Mouse (Mus musculus) gastrocnemius, postnatal 36 days (tissue): ENCODE data around the gene Herpud1. TPM values are rescaled to one million over a fixed set of nuclear protein-coding genes. Genes with fewer than 3 reads are reported as not detected.
A peak's percentile ranks its signal among the peaks of the same experiment; 100 is the strongest.

ENCODE experiments used
- DNase-seq, 2 experiments: peaks; one replicate each; pipeline ENCODE4 v3.0.0; 2022
- intact Hi-C: fragments of 180-260 bp; cut with DNase I; formaldehyde crosslinking; loops from one replicate; pipeline ENCODE4 v1.15.1; 2025
- long read RNA-seq, 2 experiments: library from polyadenylated mRNA; stranded (forward); transcript quantifications; one replicate each; pipeline ENCODE4 v2.0.0; 2021
- total RNA-seq, 2 experiments: library from RNA; stranded (reverse); gene quantifications; 2 replicates each; pipeline ENCODE4 v1.2.3; 2021

Herpud1 gene
- total RNA-seq, result 100 to 1,000 TPM in 1 of 2 experiments, 10 to 100 TPM in 1; 93.3 to 102 TPM
- long read RNA-seq, experiment 1, transcript Herpud1-201 (8 exons, 1,873 nt), result minor isoform, 6 of 93 reads
- long read RNA-seq, experiment 1, transcript Herpud1-205 (8 exons, 1,952 nt), result major isoform, 65 of 93 reads
- long read RNA-seq, experiment 1, partial matches to known transcripts, result 3 of 93 reads
- long read RNA-seq, experiment 1, other reads (novel, unspliced or antisense), result 19 of 93 reads
- long read RNA-seq, experiment 2, transcript Herpud1-205 (8 exons, 1,952 nt), result major isoform, 93 of 137 reads
- long read RNA-seq, experiment 2, transcript Herpud1-201 (8 exons, 1,873 nt), result minor isoform, 8 of 137 reads
- long read RNA-seq, experiment 2, partial matches to known transcripts, result 29 of 137 reads
- long read RNA-seq, experiment 2, other reads (novel, unspliced or antisense), result 5 of 137 reads

- intact Hi-C loops, result no loop called here
- DNase-seq, result peak; percentile 96 to 98
Measured at GRCm38 (mm10) chr8:94386214-94387026, at the start of gene Herpud1. Gene Herpud1, plus strand, starts transcription at chr8:94386438.

DNA sequence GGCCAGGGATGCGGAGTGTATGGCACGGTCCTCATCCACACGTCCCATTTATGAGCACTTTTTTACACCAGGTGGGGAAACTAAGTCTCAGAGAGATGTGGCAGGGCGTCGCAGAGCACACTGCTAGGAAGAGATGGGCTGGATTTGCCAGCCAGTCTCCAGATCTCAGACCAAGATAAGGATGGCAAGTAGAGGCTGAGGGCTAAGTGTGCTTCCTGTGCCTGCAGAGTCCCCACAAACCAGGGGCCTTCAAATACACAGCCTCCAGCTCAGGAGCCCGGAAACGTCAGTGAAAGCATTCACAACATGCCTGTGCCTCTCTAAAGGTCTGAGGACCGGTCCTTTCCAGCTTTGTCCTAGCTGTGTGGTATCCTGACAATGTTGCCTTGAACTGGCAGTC is 48.7 kb upstream of the Herpud1 start:
- DNase-seq, result no peak
- intact Hi-C loops, result no loop called here

GRCm38 (mm10) chr8:94340796-94341195 is 45.4 kb upstream of the Herpud1 start:
- no peak for DNase-seq
- intact Hi-C loops, result no loop called here

GRCm38 (mm10) chr8:94342691-94343090 is 43.5 kb upstream of the Herpud1 start:
- intact Hi-C loops, result loop anchor here (2.0 kb wide), 2 partner anchors 54 to 144 kb away; no protein-coding TSS in a partner anchor

DNA sequence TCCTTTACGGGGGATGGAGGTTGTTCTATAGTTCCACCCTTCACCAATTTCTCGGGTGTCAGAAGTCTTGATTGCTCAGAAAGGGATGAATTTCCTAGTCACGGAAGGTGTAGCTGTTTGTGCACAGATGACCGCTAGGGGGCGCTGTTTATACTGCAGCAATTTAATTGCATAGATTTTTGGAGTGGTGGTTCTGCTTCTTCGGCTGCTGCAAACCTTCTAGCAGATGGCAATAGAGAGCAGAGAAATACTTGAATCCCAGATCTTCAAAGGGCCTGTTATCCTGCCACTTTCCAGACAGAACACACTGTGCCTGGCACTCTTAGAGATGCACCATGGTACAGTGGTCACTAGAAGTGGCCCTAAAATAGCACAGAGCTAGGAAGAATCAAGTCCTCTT is 42.9 kb upstream of the Herpud1 start:
- intact Hi-C loops, result loop anchor here (2.0 kb wide), 2 partner anchors 54 to 144 kb away; no protein-coding TSS in a partner anchor
- peak; percentile 60 to 73 for DNase-seq

More at GRCm38 (mm10) chr8:94342691-94343090, 43.5 kb upstream of the Herpud1 start:
- DNase-seq, result no peak

DNA sequence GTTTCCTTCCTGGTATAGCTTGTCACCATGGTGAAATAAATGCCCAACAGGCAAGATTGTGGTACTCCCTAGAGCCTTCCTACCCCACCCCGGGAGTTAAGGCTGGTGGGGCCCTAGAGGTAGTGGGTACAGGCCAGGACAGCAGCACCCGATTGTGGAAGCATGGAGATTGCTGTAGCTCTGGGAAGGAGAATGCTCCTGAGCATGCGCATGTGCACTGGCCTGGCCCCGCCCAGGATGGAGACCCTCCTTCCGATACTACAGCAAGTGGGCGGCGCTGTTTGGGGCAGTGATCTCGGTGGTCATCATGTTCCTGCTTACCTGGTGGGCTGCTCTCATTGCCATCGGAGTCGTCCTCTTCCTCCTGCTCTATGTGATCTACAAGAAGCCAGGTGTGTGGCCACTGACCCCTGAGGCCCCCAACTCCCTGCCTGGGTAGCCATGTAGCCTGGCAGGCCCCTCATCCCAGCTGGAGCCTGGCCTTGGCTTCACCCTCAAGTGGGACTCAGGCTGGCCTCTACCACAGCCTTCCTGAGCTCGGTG is 42.4 kb upstream of the Herpud1 start:
- intact Hi-C loops, result loop anchor here (2.0 kb wide), 2 partner anchors 53 to 143 kb away; no protein-coding TSS in a partner anchor
- no peak for DNase-seq

- intact Hi-C loops, result no loop called here
- DNase-seq, result no peak
Measured at GRCm38 (mm10) chr8:94345657-94346056, 40.6 kb upstream of the Herpud1 start.

GRCm38 (mm10) chr8:94346264-94346663 is 40.0 kb upstream of the Herpud1 start:
- intact Hi-C loops, result no loop called here
- no peak for DNase-seq

GRCm38 (mm10) chr8:94348425-94348824 is 37.8 kb upstream of the Herpud1 start:
- intact Hi-C loops, result no loop called here
- no peak for DNase-seq

- no peak for DNase-seq
- intact Hi-C loops, result no loop called here
Measured at GRCm38 (mm10) chr8:94354069-94354531, 32.1 kb upstream of the Herpud1 start.

GRCm38 (mm10) chr8:94354571-94354970 is 31.7 kb upstream of the Herpud1 start:
- no peak for DNase-seq

DNA sequence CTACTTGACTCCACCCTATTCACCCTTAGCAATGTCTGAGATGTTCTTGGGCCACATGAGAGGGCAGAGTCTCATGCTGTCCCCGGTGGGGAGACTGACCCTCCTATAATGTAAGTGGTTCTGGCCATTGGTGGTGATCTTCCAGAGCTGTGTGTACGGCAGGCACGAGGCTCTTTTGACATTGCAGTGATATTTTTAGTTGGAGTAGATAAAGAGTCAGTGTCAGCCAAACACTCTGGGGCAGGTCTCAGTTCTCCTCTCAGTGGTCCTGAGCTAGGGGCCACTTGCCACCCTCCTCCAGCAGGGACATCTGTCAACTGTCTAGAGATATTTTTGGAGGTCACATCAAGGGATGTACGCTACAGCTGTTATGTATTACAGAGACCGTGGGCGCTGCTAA is 29.0 kb upstream of the Herpud1 start:
- intact Hi-C loops, result no loop called here
- DNase-seq, result no peak

More at GRCm38 (mm10) chr8:94354571-94354970, 31.7 kb upstream of the Herpud1 start:
- intact Hi-C loops, result no loop called here

DNA sequence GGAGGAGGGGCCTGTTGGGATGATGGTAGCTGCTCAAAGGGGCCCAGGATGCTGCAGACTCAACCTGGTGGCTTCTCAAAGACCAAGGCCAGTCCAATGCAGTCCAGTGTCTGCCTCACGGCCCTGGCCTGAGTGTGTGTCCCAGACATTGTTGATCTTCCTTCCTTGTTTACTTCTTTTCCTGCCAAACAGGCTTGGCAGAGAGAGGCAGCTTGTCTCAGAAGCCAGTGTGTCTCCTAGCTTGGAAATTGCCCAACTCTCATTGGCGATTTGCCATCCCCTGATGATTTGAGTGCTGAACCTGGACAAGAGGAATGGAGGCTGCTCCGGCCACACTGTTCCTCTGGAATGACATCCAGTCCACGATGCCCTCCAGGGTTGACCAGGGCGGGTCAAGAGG is 27.7 kb upstream of the Herpud1 start:
- intact Hi-C loops, result no loop called here

GRCm38 (mm10) chr8:94361774-94362431 is 24.3 kb upstream of the Herpud1 start:
- intact Hi-C loops, result no loop called here
- DNase-seq, result no peak

More for the DNA sequence above, 27.7 kb upstream of the Herpud1 start:
- DNase-seq, result peak; percentile 37 to 65

- peak in 1 of 2 experiments; percentile 30 for DNase-seq
- intact Hi-C loops, result no loop called here
Measured at GRCm38 (mm10) chr8:94362607-94363239, 23.5 kb upstream of the Herpud1 start.

- intact Hi-C loops, result no loop called here
Measured at GRCm38 (mm10) chr8:94363288-94363688, 22.9 kb upstream of the Herpud1 start.

GRCm38 (mm10) chr8:94363906-94364305 is 22.3 kb upstream of the Herpud1 start:
- DNase-seq, result peak; percentile 41 to 51
- intact Hi-C loops, result no loop called here

More at GRCm38 (mm10) chr8:94363288-94363688, 22.9 kb upstream of the Herpud1 start:
- peak; percentile 71 to 78 for DNase-seq

- no peak for DNase-seq
- intact Hi-C loops, result no loop called here
Measured at GRCm38 (mm10) chr8:94364686-94365312, 21.4 kb upstream of the Herpud1 start.

GRCm38 (mm10) chr8:94365410-94365981 is 20.7 kb upstream of the Herpud1 start:
- intact Hi-C loops, result no loop called here

More at GRCm38 (mm10) chr8:94365410-94365981, 20.7 kb upstream of the Herpud1 start:
- no peak for DNase-seq
